Mouse (Mus musculus) small intestine, adult 2 months (tissue): ENCODE results near the gene Slc17a7.

Experiments used
- CTCF ChIP-seq: fragments of 200-500 bp; IDR thresholded peaks from 2 replicates; pipeline ENCODE4 v1.5.1; 2012; ENCODE audit warnings: low read depth, mild to moderate bottlenecking, control low read depth, inconsistent platforms, low read length, moderate library complexity, mixed read lengths; ENCODE audit not compliant: insufficient replicate concordance, insufficient read length; ENCODE audit errors: extremely low read depth
- POLR2A ChIP-seq: fragments of 200-500 bp; IDR thresholded peaks from 2 replicates; pipeline ENCODE4 v1.6.1; 2012; ENCODE audit warnings: low read depth, mild to moderate bottlenecking, control low read depth, inconsistent platforms, low read length, moderate library complexity

DNA sequence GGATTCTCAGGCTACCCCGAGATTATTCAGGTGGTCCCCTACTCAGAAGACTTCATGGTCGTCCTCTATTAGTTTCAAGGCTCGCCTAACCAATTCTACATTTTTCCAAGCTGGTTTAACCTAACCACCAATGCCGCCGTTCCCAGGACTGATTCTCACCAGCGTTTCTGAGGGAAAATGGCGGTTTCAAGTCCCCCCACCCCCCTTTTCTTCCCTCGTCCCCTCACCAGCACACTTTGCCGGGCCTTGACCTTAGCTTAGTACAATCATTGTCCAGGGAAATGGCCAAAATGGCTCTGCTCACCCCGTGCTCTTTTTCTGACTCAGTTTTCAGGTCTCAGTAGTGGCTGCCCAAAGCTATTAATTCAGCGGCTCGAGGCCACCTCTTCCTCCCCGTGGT, 11.6 kb downstream of the Slc17a7 start:
- TF ChIP-seq POLR2A, result no peak
- TF ChIP-seq CTCF, result no peak
